Mouse (Mus musculus) bone marrow macrophage, adult 2 months (primary cell): ENCODE results near the gene Trem2. TPM values are rescaled to one million over a fixed set of nuclear protein-coding genes. Genes with fewer than 3 reads are reported as not detected.

ENCODE experiments used
- H3K27ac ChIP-seq: 2 replicates; pipeline ENCODE4 v1.5.1; 2012; ENCODE audit warnings: low read depth, low read length; ENCODE audit not compliant: insufficient read depth
- H3K4me1 ChIP-seq: 2 replicates; pipeline ENCODE4 v1.6.1; 2012; ENCODE audit warnings: low read length; ENCODE audit not compliant: control insufficient read depth, insufficient read depth
- H3K4me3 ChIP-seq: 2 replicates; pipeline ENCODE4 v1.5.1; 2012; ENCODE audit warnings: mild to moderate bottlenecking, low read length, moderate library complexity; ENCODE audit not compliant: insufficient read depth
- CTCF ChIP-seq: IDR thresholded peaks from 2 replicates; pipeline ENCODE4 v1.5.1; 2012; ENCODE audit warnings: low read depth, mild to moderate bottlenecking, low read length, moderate library complexity
- POLR2A ChIP-seq: IDR thresholded peaks from 2 replicates; pipeline ENCODE4 v1.6.1; 2012; ENCODE audit warnings: mild to moderate bottlenecking, low read depth, low read length, borderline replicate concordance
- polyA plus RNA-seq: library from polyadenylated mRNA; stranded (reverse); fragments of >200 nt; gene quantifications from 2 replicates; pipeline ENCODE4 v1.2.4, GENCODE M21; 2012; ENCODE audit not compliant: missing spikeins, insufficient read depth, insufficient read length

Gene Trem2
- polyA plus RNA-seq, 1 experiment: 887 TPM

DNA sequence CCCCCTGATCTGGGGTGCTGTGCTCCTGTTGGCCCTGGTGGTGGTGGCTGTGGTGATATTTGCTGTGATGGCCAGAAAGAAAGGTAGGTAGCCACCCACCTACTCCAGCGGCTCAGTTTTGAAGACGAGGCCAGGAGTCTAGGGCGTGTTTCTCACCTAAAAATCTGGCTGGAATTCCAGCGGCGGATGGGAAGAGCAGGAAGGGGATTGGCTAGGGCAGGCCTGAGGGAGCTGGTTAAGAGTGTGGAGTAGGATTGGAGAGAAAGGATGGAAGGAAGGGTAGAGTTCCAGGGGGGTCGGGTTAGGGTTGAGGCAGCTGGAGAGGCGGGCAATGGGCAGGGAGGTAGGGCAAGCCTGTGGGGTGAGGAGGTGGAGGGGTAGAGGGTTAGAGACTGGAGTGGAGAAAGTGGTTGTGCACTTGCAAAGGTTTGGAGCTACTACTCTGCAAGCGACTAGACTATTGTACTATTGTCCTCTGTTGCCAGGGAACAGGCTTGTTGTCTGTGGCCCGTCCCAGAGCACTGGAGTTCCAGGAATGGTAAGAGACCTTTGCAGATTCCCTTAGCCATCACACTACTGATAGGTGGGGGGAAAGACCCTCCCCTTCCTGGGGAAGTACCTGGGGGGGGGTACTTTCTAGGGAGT, 19.4 kb downstream of the Trem2 start:
- H3K4me3 ChIP-seq: no peak overlapping the region
- H3K27ac ChIP-seq: no peak overlapping the region
- no peak for TF ChIP-seq POLR2A
- TF ChIP-seq CTCF: no peak
- H3K4me1 ChIP-seq: no peaks in the 10 kb centered on the region

DNA sequence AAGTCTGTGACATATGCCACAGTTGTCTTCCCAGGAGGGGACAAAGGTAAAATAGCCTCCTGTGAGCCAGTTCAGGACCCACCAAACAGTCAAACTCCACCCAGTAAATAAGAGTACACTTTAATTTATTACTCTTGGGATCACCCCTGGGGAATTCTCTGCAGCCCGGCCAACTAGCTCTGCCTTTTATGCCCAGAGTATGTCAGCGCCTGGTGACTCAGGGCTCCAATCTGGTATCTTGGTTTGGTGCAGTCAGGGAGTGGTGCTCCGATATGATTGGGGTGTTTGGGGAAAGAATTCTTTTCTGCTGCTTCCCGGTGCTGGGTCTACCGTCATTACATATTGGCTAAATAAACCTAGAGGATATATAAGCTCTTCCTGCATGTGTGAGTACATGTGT, 20.6 kb downstream of the Trem2 start:
- H3K27ac ChIP-seq: no peak overlapping the region
- TF ChIP-seq POLR2A (no peak), CTCF (no peak)
- no peaks in the 10 kb centered on the region for H3K4me1 ChIP-seq
- H3K4me3 ChIP-seq: no peak overlapping the region

- TF ChIP-seq POLR2A: no peak
- no peak for TF ChIP-seq CTCF
- Histone ChIP-seq H3K4me1 (no peaks in the 10 kb centered on the region), H3K4me3 (no peak overlapping the region), H3K27ac (no peak overlapping the region)
Measured at GRCm38 (mm10) chr17:48371621-48372020, 25.4 kb downstream of the Trem2 start.

DNA sequence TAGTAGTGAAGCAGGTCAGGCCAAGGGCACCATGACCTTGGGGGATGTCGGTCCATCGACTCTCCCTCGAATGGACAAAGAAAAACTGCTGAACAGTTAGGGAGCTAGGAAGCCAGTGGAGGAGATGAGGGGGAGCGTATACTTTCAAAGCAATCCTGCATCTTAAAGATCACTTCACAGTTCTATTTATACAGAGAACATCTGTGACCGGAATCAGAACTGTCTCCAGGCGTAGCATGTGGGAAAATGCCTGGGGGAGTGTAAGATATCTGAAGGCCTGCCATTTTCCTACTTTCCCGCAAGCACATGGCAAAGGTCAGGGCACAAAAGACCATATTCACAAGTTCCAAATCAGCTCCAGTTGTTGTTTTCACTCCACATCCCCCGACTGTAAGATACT, 26.8 kb downstream of the Trem2 start:
- H3K4me1 ChIP-seq: no peaks in the 10 kb centered on the region
- TF ChIP-seq POLR2A (no peak), CTCF (no peak)

GRCm38 (mm10) chr17:48376102-48376501, 29.9 kb downstream of the Trem2 start:
- TF ChIP-seq CTCF: no peak
- no peak for TF ChIP-seq POLR2A
- Histone ChIP-seq H3K4me3 (no peak overlapping the region), H3K4me1 (no peaks in the 10 kb centered on the region; the same call in 1 of the 2 replicates), H3K27ac (no peak overlapping the region)

More for the DNA sequence above, 26.8 kb downstream of the Trem2 start:
- H3K27ac ChIP-seq: no peak overlapping the region
- no peak overlapping the region for H3K4me3 ChIP-seq

DNA sequence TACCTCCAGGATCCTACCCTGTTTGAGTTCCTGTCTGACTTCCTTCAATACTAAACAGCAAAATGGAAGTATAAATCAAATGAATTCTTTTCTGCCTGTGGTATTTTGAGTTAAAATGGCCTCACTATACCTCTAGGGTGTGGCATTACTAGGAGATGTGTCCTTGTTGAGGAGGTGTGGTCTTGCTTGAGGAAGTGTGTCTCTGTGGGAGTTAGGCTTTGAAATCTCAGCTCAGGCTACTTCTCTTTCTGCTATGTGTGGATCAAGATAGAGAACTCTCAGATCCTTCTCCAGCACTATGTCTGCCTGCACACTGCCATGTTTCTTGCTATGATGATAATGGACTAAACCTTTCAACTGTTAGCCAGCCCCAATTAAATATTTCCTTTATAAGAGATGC, 32.8 kb downstream of the Trem2 start:
- H3K27ac ChIP-seq: no peak overlapping the region
- TF ChIP-seq POLR2A (no peak), CTCF (no peak)
- no peak overlapping the region for H3K4me3 ChIP-seq
- peaks cover 3% of the 10 kb centered on the region; the same call in 1 of the 2 replicates for H3K4me1 ChIP-seq

DNA sequence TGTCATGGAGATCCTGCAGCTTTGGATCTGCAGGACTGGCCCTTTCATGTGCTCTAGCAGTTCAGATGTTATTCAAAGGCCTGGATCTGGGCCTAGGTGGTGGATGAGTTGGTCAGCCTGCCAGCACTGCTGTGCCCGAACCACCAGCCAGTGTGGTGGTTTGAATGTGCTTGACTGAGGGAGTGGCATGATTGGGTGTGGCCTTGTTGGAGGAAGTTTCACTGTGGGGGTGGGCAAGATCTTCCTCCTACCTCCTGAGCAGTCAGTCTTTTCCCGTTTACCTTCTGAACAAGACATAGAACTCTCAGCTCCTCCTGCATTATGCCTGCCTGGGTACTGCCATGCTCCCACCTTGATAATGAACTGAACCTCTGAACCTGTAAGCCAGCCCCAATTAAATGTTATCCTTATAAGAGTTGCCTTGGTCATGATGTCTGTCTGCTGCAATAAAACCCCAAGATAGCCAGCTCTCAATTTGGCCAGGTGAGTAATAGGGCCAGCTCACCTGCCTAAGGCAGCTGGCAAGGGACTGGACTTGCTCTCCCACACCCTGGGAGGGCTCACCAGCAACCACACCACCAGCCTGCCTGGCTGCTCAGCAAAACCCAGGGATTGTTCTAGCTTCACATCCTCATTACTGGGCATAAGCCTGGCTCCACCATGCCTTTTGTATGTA, 39.7 kb downstream of the Trem2 start:
- no peak for TF ChIP-seq POLR2A
- no peak for TF ChIP-seq CTCF
- Histone ChIP-seq H3K27ac (peak overlapping the region; percentile 26), H3K4me3 (no peak overlapping the region), H3K4me1 (peaks cover 15% of the 10 kb centered on the region)

DNA sequence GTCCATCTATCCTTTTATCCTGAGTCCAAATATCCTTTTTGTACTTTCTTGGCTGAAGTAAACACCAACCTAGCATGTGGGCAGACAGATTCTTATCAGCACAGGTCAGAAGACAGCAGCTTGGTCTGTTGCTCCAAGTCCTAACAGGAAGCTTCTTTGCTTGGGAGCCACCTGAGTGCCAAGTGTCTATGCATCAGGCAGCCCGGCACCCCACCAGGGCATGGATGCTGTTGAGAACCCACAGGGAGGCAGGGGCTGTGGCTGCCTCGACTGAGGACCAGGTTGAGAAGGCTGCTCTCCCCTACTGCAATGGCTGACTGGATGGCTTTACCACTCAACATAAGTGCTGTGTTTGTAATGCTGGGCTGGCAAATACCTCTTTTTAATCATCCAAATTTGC, 42.5 kb downstream of the Trem2 start:
- Histone ChIP-seq H3K4me3 (no peak overlapping the region), H3K27ac (no peak overlapping the region), H3K4me1 (peaks cover 16% of the 10 kb centered on the region)
- TF ChIP-seq CTCF (no peak), POLR2A (no peak)

DNA sequence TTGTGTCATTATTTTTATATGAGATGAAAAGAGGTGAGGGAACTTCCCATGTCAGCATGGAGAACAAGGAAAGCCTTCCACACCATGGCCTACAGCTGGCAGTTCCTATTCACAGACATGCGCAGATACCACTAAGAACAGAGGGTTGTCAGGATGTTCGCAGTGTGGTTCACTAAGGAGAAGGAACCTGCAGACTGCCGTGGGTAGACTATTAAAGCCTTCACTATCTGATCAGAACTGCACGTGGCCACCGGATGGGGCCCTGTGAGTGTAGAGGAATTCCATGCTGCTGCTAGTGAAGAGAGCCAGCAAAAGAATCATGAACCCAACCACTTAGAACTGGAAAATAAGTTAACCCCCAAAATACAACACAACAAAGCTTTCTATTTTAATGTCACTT, 43.2 kb downstream of the Trem2 start:
- TF ChIP-seq CTCF (no peak), POLR2A (no peak)
- no peak overlapping the region for H3K27ac ChIP-seq
- peaks cover 16% of the 10 kb centered on the region for H3K4me1 ChIP-seq
- no peak overlapping the region for H3K4me3 ChIP-seq

GRCm38 (mm10) chr17:48391446-48391845, 45.2 kb downstream of the Trem2 start:
- H3K4me1 ChIP-seq: peaks cover 8% of the 10 kb centered on the region

More at GRCm38 (mm10) chr17:48391446-48391845, 45.2 kb downstream of the Trem2 start:
- no peak overlapping the region for H3K27ac ChIP-seq
- H3K4me3 ChIP-seq: no peak overlapping the region
- TF ChIP-seq CTCF (no peak), POLR2A (no peak)
